Mouse (Mus musculus) stomach, embryonic 16.5 days (tissue): ENCODE results near the gene Cracr2b. TPM values are rescaled to one million over a fixed set of nuclear protein-coding genes. Genes with fewer than 3 reads are reported as not detected.

Source experiments
- ATAC-seq: fragments of 200-750 bp; cut with Nextera tagmentation; 2 replicates; pipeline ENCODE4 v1.8.0; 2017; ENCODE audit warnings: moderate number of reproducible peaks, moderate TSS enrichment; ENCODE audit not compliant: insufficient read depth, low FRiP score
- H3K27ac ChIP-seq: fragments of 300-500 bp; sonication (generic); 2 replicates; pipeline ENCODE4 v1.5.1; 2014; ENCODE audit warnings: low read length
- H3K27me3 ChIP-seq: fragments of 300-500 bp; sonication (generic); 2 replicates; pipeline ENCODE4 v1.6.1; 2014; ENCODE audit warnings: low read length, control low read depth, mixed read lengths; ENCODE audit not compliant: control insufficient read depth, insufficient read depth
- H3K36me3 ChIP-seq: fragments of 300-500 bp; sonication (generic); 2 replicates; pipeline ENCODE4 v1.6.1; 2014; ENCODE audit warnings: low read length; ENCODE audit not compliant: control insufficient read depth, insufficient read depth
- H3K4me1 ChIP-seq: fragments of 300-500 bp; sonication (generic); 2 replicates; pipeline ENCODE4 v1.6.1; 2014; ENCODE audit warnings: low read length, control low read depth, mixed read lengths; ENCODE audit not compliant: control insufficient read depth, insufficient read depth
- H3K4me2 ChIP-seq: fragments of 300-500 bp; sonication (generic); 2 replicates; pipeline ENCODE4 v1.6.1; 2014; ENCODE audit warnings: low read depth, low read length, mixed read lengths
- H3K4me3 ChIP-seq: fragments of 300-500 bp; sonication (generic); replicated peaks from 2 replicates; pipeline ENCODE4 v1.5.1; 2014; ENCODE audit warnings: mild to moderate bottlenecking, low read length
- H3K9ac ChIP-seq: fragments of 300-500 bp; sonication (generic); 2 replicates; pipeline ENCODE4 v1.6.1; 2014; ENCODE audit warnings: low read length
- H3K9me3 ChIP-seq: fragments of 300-500 bp; sonication (generic); replicated peaks from 2 replicates; pipeline ENCODE4 v1.6.1; 2016; ENCODE audit warnings: low read length, control low read depth; ENCODE audit not compliant: control insufficient read depth
- WGBS: fragments of 180-500 bp; shearing (Covaris S2); extraction: QIAGEN DNeasy Blood & Tissue Kit; methylation state at CpG from one replicate; pipeline ENCODE4 v1.1.7; 2014; 5-methylcytosine and 5-hydroxymethylcytosine counted together
- polyA plus RNA-seq: library from polyadenylated mRNA; unstranded; fragments of >200 nt; fragmentation: Nextera tagmentation; extraction: Ambion mirVana; gene quantifications from 2 replicates; pipeline ENCODE4 v1.2.1, GENCODE M21; 2015

Cracr2b gene
- polyA plus RNA-seq, 1 experiment from 2014 or later, result 21.4 TPM

GRCm38 (mm10) chr7:141432741-141433516 lies 28.0 kb upstream of the Cracr2b start:
- 0 out of 2 replicates have a peak overlapping the region, but pooled peaks have one; percentile 7 for H3K9ac ChIP-seq
- H3K9me3 ChIP-seq, result no peaks in the 10 kb centered on the region
- no peak overlapping the region for H3K27ac ChIP-seq
- ATAC-seq, result no peak
- peaks cover 33% of the 10 kb centered on the region for H3K4me1 ChIP-seq
- no peaks in the 10 kb centered on the region for H3K36me3 ChIP-seq
- H3K4me2 ChIP-seq, result no peak overlapping the region
- WGBS, result 81% methylated on average over 6 of the region's 6 CpGs
- no peak overlapping the region for H3K4me3 ChIP-seq
- H3K27me3 ChIP-seq, result no peaks in the 10 kb centered on the region

DNA sequence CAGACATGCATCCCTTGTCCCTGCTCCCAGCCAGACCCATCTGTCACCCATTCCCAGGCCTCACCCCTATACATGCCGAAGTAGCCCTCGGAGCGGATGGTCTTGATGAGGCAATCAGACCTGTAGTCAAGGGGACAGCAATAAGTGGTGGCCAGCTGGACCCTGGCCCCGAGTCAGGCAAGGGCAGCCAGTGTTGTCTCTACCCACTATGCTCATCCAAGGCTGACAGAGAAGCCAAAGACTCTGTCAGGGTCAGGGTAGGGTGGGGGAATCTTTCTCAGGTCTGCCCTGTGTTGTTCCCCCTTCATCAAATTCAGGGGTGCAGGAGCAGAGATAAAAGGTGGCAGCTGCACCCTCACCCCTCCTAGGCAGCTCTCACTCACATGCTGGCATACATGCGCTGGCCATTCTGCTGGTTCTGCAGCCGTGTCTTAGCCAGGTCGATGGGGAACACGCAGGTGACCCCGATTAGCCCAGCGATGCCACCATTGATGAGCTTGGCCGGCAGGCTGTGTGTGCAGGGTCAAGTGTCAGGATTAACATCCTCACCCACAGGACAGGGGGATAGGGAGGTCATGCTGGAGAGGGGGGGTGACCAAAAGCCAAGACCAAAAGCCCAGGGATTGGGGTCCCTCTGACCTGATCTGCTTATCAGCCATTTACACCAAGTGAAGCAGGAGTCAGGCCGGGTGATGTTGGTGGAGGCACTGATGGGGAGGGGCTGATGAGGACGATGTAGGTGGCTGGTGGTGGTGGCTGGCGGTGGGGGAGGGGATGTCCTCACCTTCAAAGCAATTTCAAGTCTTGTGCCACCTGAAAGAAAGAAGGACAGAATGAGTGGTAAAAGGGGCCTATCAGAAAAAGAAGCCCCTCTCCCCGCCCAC lies 27.1 kb upstream of the Cracr2b start:
- Histone ChIP-seq H3K4me3 (peak overlapping the region; percentile 54), H3K36me3 (no peaks in the 10 kb centered on the region), H3K4me2 (peak overlapping the region; percentile 67), H3K27me3 (no peaks in the 10 kb centered on the region), H3K27ac (no peak overlapping the region), H3K4me1 (peaks cover 33% of the 10 kb centered on the region), H3K9ac (peak overlapping the region; percentile 74), H3K9me3 (no peaks in the 10 kb centered on the region)
- no peak for ATAC-seq
- 68% methylated on average over 15 of the region's 15 CpGs for WGBS

- peak overlapping the region; percentile 35; the same call in 1 of the 2 replicates for H3K27ac ChIP-seq
- ATAC-seq, result no peak
- no peaks in the 10 kb centered on the region for H3K9me3 ChIP-seq
- peak overlapping the region; percentile 67 for H3K4me2 ChIP-seq
- 17% methylated on average over 8 of the region's 8 CpGs for WGBS
- H3K36me3 ChIP-seq, result no peaks in the 10 kb centered on the region
- peak overlapping the region; percentile 54 for H3K4me3 ChIP-seq
- peak overlapping the region; percentile 74 for H3K9ac ChIP-seq
- H3K27me3 ChIP-seq, result no peaks in the 10 kb centered on the region
- H3K4me1 ChIP-seq, result peaks cover 27% of the 10 kb centered on the region
Observed at GRCm38 (mm10) chr7:141434464-141434863, 26.4 kb upstream of the Cracr2b start.

DNA sequence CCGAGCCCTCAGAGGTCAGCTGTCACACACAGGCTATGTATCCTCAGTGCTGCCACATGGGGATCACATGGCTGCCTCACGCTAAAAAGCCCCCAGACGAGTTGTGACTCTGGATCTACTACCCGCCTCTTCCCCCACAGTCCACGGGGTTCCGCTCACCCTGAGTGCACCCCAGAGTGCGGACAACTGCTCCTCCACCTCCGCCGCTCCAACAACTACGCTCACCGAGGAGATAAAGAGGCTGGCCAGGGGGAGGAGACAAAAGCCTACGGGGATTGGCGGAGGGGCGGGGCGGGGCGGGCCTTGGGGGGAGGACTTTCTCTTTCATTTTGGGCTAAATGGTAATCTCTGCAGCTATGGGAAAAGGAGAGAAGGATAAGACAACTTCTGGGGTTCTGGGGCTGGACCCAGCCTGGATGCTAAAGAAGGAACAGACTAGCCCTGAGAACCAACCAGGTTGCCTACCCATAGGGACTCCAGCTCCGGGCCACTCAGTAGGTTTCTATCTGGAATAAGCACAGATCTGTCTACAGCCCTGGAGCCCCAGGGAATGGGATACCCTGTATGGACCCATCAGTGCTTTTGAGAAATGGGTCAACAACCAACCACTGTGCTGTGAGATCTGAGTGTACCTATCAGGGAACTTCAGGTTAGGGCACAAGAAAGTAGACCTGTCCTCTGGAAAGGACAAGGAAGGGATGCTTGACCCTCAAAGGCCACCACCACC lies 25.6 kb upstream of the Cracr2b start:
- H3K27me3 ChIP-seq, result no peaks in the 10 kb centered on the region
- H3K9ac ChIP-seq, result peak overlapping the region; percentile 74
- H3K4me1 ChIP-seq, result peaks cover 24% of the 10 kb centered on the region
- peak; percentile 31; the same call in 1 of the 2 replicates for ATAC-seq
- no peaks in the 10 kb centered on the region for H3K9me3 ChIP-seq
- WGBS, result 3% methylated on average over 17 of the region's 17 CpGs
- H3K4me3 ChIP-seq, result peak overlapping the region; percentile 54
- H3K36me3 ChIP-seq, result no peaks in the 10 kb centered on the region
- peak overlapping the region; percentile 67 for H3K4me2 ChIP-seq
- peak overlapping the region; percentile 35; the same call in 1 of the 2 replicates for H3K27ac ChIP-seq

- no peaks in the 10 kb centered on the region for H3K36me3 ChIP-seq
- H3K27me3 ChIP-seq, result no peaks in the 10 kb centered on the region
- no peaks in the 10 kb centered on the region for H3K9me3 ChIP-seq
- H3K4me3 ChIP-seq, result no peak overlapping the region
- H3K4me2 ChIP-seq, result peak overlapping the region; percentile 67
- WGBS, result 80% methylated on average over 9 of the region's 9 CpGs
- peaks cover 29% of the 10 kb centered on the region for H3K4me1 ChIP-seq
- H3K27ac ChIP-seq, result no peak overlapping the region
- ATAC-seq, result no peak
- H3K9ac ChIP-seq, result no peak overlapping the region
Observed at GRCm38 (mm10) chr7:141435856-141436522, 24.9 kb upstream of the Cracr2b start.

GRCm38 (mm10) chr7:141436523-141436892 lies 24.4 kb upstream of the Cracr2b start:
- Histone ChIP-seq H3K4me1 (peaks cover 30% of the 10 kb centered on the region), H3K9ac (peak overlapping the region; percentile 82), H3K4me3 (peak overlapping the region; percentile 70; the same call in 1 of the 2 replicates), H3K4me2 (peak overlapping the region; percentile 90), H3K36me3 (no peaks in the 10 kb centered on the region), H3K27ac (no peak overlapping the region), H3K9me3 (no peaks in the 10 kb centered on the region), H3K27me3 (no peaks in the 10 kb centered on the region)
- ATAC-seq, result no peak
- 63% methylated on average over 2 of the region's 2 CpGs for WGBS

- Histone ChIP-seq H3K27ac (peak within 1 kb of the TSS; percentile 54; the same call in 1 of the 2 replicates), H3K9ac (peak within 1 kb of the TSS; percentile 82), H3K36me3 (no peaks in the 10 kb centered on the region), H3K4me1 (peaks cover 35% of the 10 kb centered on the region), H3K4me2 (peak within 1 kb of the TSS; percentile 90), H3K27me3 (no peaks in the 10 kb centered on the region), H3K4me3 (peak within 1 kb of the TSS; percentile 70), H3K9me3 (no peaks in the 10 kb centered on the region)
- 6% methylated on average over 53 of the region's 53 CpGs for WGBS
- ATAC-seq, result peak; percentile 80
Observed at GRCm38 (mm10) chr7:141437178-141438120, 23.4 kb upstream of the Cracr2b start, which contains the start of gene Slc25a22. TSS of gene Slc25a22 (minus strand) at chr7:141437892.
